Mouse (Mus musculus) left cerebral cortex, adult 2 months (tissue): ENCODE results near the gene Tomm40. TPM values are rescaled to one million over a fixed set of nuclear protein-coding genes. Genes with fewer than 3 reads are reported as not detected.

ENCODE experiments used
- DNase-seq, 2 experiments: peaks; one replicate each; pipeline ENCODE4 v3.0.0; 2021 to 2022; ENCODE audit warnings: low spot score in 2 of 2, mixed read lengths in 1 of 2; ENCODE audit errors: extremely low spot score in 1 of 2
- H3K27ac ChIP-seq: fragments of 200-600 bp; 2 replicates; pipeline ENCODE4 v1.8.1; 2022
- H3K4me3 ChIP-seq: fragments of 200-600 bp; 2 replicates; pipeline ENCODE4 v1.8.1; 2022
- CTCF ChIP-seq: fragments of 200-600 bp; IDR thresholded peaks from 2 replicates; pipeline ENCODE4 v1.8.1; 2022; ENCODE audit warnings: antibody characterized with exemption, mild to moderate bottlenecking, moderate library complexity
- intact Hi-C: fragments of 180-260 bp; cut with DNase I; formaldehyde crosslinking; loops from one replicate; pipeline ENCODE4 v1.15.1; 2025
- total RNA-seq, 2 experiments: library from RNA; stranded (reverse); gene quantifications; 2 replicates each; pipeline ENCODE4 v1.2.3; 2021

Tomm40 gene
- total RNA-seq, 2 experiments from 2014 or later: 117 TPM

GRCm38 (mm10) chr7:19716822-19717221, 1.6 kb upstream of the Tomm40 start:
- H3K27ac ChIP-seq: peak overlapping the region; percentile 89

GRCm38 (mm10) chr7:19716055-19716682, 931 bp upstream of the Tomm40 start:
- no peak for TF ChIP-seq CTCF
- no peak for DNase-seq
- Histone ChIP-seq H3K27ac (peak overlapping the region; percentile 89), H3K4me3 (peak overlapping the region; percentile 48)
- intact Hi-C loops: loop anchor here (10.0 kb wide), 1 partner anchor 711 kb away; the partner anchor contains the start of gene Irf2bp1

More at GRCm38 (mm10) chr7:19716822-19717221, 1.6 kb upstream of the Tomm40 start:
- no peak for DNase-seq
- TF ChIP-seq CTCF: no peak
- intact Hi-C loops: loop anchor here (10.0 kb wide), 1 partner anchor 712 kb away; the partner anchor contains the start of gene Irf2bp1
- no peak overlapping the region for H3K4me3 ChIP-seq

GRCm38 (mm10) chr7:19714836-19715235, 402 bp downstream of the Tomm40 start:
- intact Hi-C loops: loop anchor here (10.0 kb wide), 1 partner anchor 710 kb away; the partner anchor contains the start of gene Irf2bp1
- Histone ChIP-seq H3K4me3 (peak overlapping the region; percentile 91), H3K27ac (peak overlapping the region; percentile 90)
- no peak for TF ChIP-seq CTCF
- DNase-seq: peak in 1 of 2 experiments; percentile 47

- TF ChIP-seq CTCF: no peak
- Histone ChIP-seq H3K4me3 (no peak overlapping the region), H3K27ac (no peak overlapping the region)
- no peak for DNase-seq
- intact Hi-C loops: loop anchor here (1.0 to 10.0 kb wide), 2 partner anchors 44 to 709 kb away; partner anchors contain the start of gene Irf2bp1
Measured at GRCm38 (mm10) chr7:19713598-19713997, 1.6 kb downstream of the Tomm40 start.

- TF ChIP-seq CTCF: peak; percentile 54
- intact Hi-C loops: loop anchor here (1.0 to 10.0 kb wide), 2 partner anchors 44 to 708 kb away; partner anchors contain the start of gene Irf2bp1
- H3K4me3 ChIP-seq: no peak overlapping the region
- DNase-seq: no peak
- no peak overlapping the region; the same call in 1 of the 2 replicates for H3K27ac ChIP-seq
Measured at GRCm38 (mm10) chr7:19713196-19713595, 2.0 kb downstream of the Tomm40 start.

- peak; percentile 61 for TF ChIP-seq CTCF
- H3K4me3 ChIP-seq: no peak overlapping the region
- intact Hi-C loops: loop anchor here (10.0 kb wide), 1 partner anchor 708 kb away; the partner anchor contains the start of gene Irf2bp1
- no peak overlapping the region for H3K27ac ChIP-seq
- no peak for DNase-seq
Measured at GRCm38 (mm10) chr7:19712414-19712813, 2.8 kb downstream of the Tomm40 start.

GRCm38 (mm10) chr7:19710650-19711049, 4.6 kb downstream of the Tomm40 start:
- no peak for TF ChIP-seq CTCF
- intact Hi-C loops: loop anchor here (10.0 kb wide), 1 partner anchor 706 kb away; the partner anchor contains the start of gene Irf2bp1
- no peak overlapping the region for H3K27ac ChIP-seq
- H3K4me3 ChIP-seq: no peak overlapping the region
- DNase-seq: no peak

- no peak overlapping the region for H3K27ac ChIP-seq
- no peak for DNase-seq
- no peak overlapping the region for H3K4me3 ChIP-seq
- TF ChIP-seq CTCF: no peak
- intact Hi-C loops: no loop called here
Measured at GRCm38 (mm10) chr7:19705271-19705670, 10.0 kb downstream of the Tomm40 start.

GRCm38 (mm10) chr7:19704475-19704874, 10.8 kb downstream of the Tomm40 start:
- Histone ChIP-seq H3K4me3 (no peak overlapping the region), H3K27ac (no peak overlapping the region)
- intact Hi-C loops: loop anchor here (5.0 kb wide), 1 partner anchor 297 kb away; no protein-coding TSS in a partner anchor
- no peak for DNase-seq
- no peak for TF ChIP-seq CTCF

- DNase-seq: no peak
- no peak for TF ChIP-seq CTCF
- Histone ChIP-seq H3K27ac (no peak overlapping the region), H3K4me3 (no peak overlapping the region)
- intact Hi-C loops: loop anchor here (5.0 kb wide), 1 partner anchor 296 kb away; no protein-coding TSS in a partner anchor
Measured at GRCm38 (mm10) chr7:19702859-19703555, 12.2 kb downstream of the Tomm40 start.

GRCm38 (mm10) chr7:19701069-19701761, 14.0 kb downstream of the Tomm40 start:
- TF ChIP-seq CTCF: peak; percentile 73
- peak overlapping the region; percentile 83 for H3K27ac ChIP-seq
- intact Hi-C loops: loop anchor here (1.0 to 5.0 kb wide), 2 partner anchors 32 to 294 kb away; no protein-coding TSS in a partner anchor
- no peak overlapping the region for H3K4me3 ChIP-seq
- DNase-seq: peak; percentile 54 to 68
